Mouse (Mus musculus) layer of hippocampus, adult 18-20 months (tissue): Measurements from ENCODE around the gene Clpx. TPM values are rescaled to one million over a fixed set of nuclear protein-coding genes. Genes with fewer than 3 reads are reported as not detected.

ENCODE experiments used
- DNase-seq, 2 experiments: peaks; one replicate each; pipeline ENCODE4 v3.0.0; 2022; ENCODE audit warnings: low spot score in 2 of 2
- total RNA-seq, 2 experiments: library from RNA; stranded (reverse); gene quantifications; 2 replicates each; pipeline ENCODE4 v1.2.3; 2021

Gene Clpx
- total RNA-seq, 2 experiments from 2014 or later: 28.7 to 29.6 TPM

DNA sequence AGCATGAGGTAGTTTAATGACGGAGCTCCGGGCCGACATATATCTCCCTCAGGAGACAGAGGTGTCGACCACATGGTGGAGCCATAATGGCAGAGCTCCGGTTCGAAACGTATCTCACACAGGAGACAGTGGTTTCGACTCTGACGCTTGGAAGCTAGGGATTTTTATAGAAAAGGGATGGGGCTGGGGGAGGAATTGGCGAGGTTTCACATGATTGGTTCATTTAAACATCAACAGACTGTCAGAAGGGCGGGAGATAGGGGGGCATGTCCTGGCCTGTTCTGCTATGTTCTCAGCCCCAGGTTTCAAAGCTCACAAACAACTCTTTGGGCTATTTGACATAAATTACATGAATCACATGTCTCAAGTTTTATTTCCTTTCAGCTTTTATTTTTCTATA lies 51.4 kb downstream of the Clpx start:
- DNase-seq: peak in 1 of 2 experiments; percentile 19

GRCm38 (mm10) chr9:65345854-65346475 lies 51.9 kb downstream of the Clpx start, which contains the start of gene Pdcd7:
Gene Pdcd7 (plus strand): TSS chr9:65346104.
- peak; percentile 93 to 99 for DNase-seq

GRCm38 (mm10) chr9:65346476-65347111 lies 52.5 kb downstream of the Clpx start:
- peak; percentile 33 to 41 for DNase-seq

GRCm38 (mm10) chr9:65347112-65347850 lies 53.2 kb downstream of the Clpx start:
- no peak for DNase-seq

GRCm38 (mm10) chr9:65353251-65353650 lies 59.2 kb downstream of the Clpx start:
- no peak for DNase-seq

DNA sequence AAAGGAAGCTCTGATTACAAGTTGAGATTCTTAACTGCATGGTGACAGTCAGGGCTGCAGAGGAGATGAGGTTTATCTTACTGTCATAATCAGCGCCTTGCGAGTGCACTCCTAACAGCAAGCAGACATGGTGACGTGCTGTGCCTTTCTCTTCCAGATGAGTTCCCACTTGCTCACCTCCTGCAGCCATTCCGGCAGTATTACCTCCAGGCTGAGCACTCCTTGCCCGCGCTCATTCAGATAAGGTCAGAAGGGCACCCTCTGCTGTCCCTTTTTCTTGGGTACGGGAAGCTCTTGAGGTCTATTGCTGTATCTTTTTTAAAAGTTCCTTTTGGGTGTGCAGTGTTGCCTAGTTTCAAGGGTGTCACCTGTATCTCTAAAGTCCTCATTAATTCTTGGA lies 62.5 kb downstream of the Clpx start:
- no peak for DNase-seq

GRCm38 (mm10) chr9:65356971-65357370 lies 62.9 kb downstream of the Clpx start:
- DNase-seq: no peak

- DNase-seq: no peak
Observed at GRCm38 (mm10) chr9:65358956-65359480, 65.0 kb downstream of the Clpx start.

DNA sequence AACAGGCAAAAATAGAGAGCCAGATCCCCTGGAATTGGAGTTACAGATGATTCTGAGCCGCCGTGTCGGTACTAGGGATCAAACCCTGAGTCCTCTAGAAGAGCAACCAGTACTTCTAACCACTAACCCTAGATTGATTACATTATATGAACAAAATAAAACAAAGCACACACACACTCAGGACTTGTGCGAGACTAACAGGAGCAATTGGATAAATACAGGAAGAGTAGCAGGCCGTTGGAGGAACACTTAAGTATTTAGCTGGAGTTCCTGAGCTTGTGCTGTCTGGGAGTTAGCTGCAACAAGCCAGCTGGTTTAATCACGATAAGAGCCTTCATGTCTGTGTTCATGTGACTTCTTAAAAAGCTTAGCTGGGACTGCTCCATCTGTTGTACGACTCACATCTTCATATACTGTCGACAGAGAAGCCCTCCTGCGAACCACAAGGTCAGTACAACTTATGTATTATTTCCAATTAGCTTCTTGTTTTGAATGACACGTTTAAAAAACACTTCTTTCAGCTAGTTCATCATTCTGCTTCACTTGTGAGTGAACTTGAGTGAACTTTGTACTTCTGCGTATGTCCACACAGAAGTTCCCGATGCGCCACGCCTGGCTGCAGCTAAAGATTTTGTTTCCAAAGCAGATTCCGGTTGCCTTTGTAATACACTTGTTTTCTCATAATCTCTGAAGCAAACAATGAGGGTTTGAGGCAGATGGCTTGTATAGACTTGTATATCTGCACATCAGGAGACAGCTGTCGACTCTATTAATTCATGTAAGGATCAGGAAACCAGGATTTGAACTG lies 66.8 kb downstream of the Clpx start, which contains the start of gene Ubap1l:
TSS of gene Ubap1l (plus strand) at position 401 of the 808 bp plus-strand sequence.
- peak in 1 of 2 experiments; percentile 33 for DNase-seq

DNA sequence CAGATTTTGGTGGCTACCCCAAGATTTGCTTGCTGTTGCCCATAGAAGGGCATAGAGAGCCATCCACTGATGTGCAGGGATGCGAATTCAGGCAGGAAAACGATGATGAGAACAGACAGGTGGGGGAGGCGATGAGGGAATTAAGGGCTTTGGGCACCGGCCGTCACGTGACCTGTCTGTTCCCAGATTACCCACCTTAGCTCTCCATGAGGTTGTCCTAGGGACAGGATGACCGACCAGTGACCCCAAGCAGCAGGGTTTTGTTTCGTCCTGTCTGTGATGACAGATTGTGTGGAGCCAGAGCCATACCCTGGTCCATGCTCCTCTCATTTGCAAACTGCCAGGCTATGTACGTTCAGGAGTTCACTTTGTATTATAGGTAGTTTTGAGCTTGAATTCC lies 69.6 kb downstream of the Clpx start:
- DNase-seq: no peak

DNA sequence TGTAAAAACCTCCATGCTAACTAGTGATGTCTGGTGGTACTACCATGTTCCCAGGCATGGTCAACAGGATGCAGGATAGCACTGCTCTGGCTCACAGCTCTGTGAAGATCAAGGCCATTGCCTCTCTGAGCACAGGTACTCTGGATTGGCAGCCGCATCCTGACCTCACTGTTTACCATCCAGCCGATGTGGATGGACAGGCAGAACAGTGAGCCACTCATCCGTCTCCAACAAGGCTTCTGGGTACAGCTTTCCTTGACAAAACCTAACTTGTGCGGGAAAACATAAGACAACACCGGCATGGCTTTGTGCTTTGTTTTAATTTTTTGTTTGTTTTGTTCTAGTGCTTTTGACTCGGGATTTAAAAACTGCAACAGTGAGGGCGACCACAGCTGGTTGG lies 71.7 kb downstream of the Clpx start:
- no peak for DNase-seq

DNA sequence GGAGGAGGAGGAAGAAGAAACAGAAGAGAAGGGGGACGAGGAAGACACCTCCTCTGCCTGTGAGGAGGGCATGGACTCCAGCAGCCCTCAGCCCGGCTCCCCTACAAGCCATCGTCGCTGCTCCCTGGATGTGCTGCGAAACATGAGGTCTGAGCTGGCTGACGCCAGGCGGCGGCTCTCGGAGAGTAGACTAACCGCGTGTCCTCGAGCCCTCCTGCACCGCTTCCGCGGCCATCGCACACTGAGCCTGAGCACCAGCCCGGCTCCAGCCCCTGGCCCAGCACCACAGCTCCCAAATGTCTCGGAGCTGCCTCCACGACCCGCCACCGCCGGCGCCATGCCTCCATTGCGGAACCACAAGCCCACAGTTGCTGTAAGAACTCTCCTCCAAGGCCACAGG lies 77.7 kb downstream of the Clpx start:
- DNase-seq: no peak

GRCm38 (mm10) chr9:65372449-65372848 lies 78.4 kb downstream of the Clpx start:
- peak in 1 of 2 experiments; percentile 59 for DNase-seq

DNA sequence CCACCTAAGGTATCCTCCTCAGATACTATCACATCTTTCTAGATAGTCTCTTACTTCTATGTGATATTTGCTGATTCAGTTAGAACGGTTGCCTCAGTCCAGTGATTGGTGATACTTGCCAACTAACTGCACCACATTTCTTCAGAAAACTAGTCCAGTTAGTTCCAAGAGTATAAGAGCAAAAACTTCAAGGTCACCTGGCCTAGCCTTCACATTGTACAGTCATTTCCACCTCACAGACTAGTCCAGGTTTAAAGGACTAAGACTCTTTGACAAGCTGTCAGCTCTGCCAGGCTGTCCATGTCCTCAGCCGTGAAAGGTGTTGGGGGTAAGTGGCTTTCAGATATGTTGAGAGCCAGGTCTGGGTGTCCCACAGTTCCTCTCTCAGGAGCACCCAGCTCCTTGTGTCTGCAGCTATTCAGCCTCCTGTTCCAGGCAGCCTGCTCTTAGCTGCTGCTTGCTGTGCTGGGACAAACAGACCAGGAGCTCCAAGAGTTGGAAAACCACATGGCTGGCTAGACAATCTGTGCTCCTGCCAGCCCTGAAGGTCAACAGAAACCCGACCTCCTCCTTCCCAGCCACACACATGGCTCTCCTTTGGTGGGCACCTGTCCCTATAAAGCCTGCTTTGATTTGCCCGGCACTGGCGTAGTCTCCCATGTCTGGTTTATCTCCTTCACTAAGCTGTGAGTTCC lies 80.6 kb downstream of the Clpx start:
- DNase-seq: no peak

- DNase-seq: peak; percentile 74 to 79
Observed at GRCm38 (mm10) chr9:65375163-65375934, 81.3 kb downstream of the Clpx start.
